Mouse (Mus musculus) spleen, adult 12 weeks (tissue): Measurements from ENCODE around the gene Gabarapl1.

Experiments
- DNase-seq: peaks from one replicate; pipeline ENCODE4 v3.0.0; 2022; ENCODE audit warnings: low spot score

The Gabarapl1 gene

DNA sequence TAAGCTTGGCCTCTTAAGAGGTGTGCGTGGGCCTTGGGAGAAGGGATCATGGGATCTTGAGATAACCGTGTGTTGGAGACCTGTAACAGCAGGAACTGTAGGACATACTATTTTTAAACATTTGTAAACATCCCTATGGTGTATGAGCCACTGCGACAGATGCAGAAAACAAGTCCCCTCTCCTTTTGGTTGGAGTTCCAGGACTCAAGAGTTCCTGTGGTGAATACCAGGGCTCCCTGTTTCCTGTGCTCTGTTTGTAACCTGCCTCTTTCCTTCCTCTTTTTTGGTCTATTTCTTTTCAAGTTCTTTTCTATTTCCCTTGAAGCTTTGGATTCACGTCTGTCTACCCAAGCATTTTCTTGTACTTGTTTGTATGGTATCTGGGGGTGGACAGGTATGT, 2.8 kb downstream of the Gabarapl1 start:
- no peak for DNase-seq

DNA sequence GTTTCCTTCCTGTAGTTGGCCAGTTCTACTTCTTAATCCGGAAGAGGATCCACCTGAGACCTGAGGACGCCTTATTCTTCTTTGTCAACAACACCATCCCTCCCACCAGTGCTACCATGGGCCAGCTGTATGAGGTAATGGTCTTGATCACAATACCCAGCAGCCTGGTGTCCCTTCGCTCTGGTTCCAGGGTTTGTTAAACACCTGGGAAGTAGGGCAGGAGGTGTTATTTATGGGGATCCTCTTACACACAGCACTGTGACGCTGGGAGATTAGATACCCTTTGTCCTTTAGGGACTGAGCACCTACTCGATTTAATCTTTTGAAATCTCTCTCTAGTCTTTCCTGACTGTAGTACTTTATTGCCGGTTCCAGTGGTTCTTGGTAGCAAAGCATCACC, 5.6 kb downstream of the Gabarapl1 start:
- no peak for DNase-seq

DNA sequence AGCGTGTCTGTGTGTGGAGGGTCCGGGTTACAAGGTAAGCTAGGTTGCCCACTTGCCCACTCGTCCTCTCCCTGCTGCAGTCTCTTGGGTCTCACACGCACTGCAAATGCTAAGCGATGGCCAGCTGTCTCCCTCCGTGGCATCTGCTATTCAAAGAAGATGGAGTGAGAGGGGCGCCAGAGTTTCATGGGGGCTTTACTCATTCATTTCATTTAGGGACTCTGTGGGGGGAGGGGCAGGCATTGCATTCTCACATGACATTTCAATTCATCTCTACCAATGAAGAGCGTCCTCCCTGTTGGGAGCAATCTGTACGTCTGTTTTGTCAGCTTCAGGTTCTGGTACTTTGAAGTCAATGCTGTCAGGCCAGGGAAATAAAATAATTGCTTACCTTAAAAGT, 9.0 kb downstream of the Gabarapl1 start:
- no peak for DNase-seq

DNA sequence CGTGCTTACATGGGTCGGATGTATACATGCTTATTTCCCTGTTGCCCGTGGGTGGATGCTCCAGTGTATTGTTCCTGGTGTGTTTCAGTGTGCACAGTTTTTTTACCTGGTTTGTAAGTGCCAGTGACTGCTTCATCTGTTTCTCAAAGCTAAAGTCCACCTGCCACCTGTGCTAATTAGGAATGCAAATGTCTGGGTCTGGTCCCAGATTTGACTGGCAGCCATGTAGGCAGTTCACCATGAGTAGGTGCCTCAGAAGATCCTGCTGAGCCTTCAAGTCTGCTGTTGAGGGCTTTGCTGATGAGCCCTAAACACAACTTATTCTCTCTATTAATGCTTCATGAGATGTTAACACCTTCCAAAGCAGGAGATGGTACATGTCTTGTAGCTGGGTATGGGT, 9.6 kb downstream of the Gabarapl1 start:
- DNase-seq = no peak

DNA sequence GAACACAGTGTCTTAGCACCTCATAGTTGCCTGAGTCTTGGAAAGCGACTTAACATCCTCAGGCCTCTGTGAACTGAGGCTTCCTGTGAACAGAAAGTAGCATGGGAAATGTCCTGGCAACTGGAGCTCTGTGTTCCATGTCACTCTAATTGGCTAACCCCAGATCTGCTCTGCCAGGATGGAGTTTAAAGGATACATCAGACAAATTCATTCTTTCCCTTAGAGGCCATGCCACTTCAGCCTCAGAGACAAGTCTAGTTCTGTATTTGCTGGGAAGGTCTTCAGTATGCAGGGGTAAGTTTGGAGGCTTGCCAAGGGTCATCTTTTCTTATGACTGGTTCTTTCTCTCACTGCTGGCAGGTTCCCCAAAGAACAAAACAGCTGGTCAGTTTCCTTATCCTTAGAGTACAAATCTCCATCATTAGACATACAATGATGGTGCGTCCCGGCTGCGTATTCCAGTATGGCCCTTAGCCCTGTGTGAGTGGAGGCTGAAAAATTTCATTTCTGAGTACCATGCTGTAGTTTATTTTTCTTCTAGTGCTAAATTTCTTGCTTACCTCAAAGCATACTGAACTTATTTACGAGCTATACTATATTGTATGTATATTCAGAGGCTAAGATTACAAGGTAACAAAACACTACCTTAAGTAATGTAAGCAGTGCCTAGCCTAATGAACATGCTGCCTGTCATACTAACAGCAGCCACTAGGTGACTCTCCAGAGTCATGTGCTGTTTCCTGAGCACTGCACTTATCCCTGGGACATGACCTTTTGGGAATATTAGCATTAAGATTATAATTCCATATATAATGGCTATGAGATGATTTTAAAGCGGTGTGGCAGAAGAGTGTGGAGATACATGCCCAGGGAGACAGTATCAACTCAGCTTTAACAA, 11.0 kb downstream of the Gabarapl1 start:
- DNase-seq = no peak

DNA sequence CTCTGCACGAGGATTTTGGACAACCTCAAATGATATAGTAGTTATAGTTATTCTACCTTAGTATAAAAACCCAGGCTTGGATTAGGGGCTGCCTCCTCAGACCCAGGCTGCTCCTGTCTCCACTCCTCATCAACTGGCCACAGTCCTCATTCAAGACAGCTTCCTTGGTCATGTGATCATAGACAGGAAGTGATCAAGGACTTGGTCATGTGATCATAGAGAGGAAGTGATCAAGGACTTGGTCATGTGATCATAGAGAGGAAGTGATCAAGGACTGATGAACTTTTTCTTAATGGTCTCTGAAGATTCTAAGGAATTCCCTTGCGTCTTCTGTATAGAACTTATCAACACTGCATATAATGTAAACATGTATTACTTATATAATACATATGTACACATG, 14.3 kb downstream of the Gabarapl1 start:
- DNase-seq = no peak

DNA sequence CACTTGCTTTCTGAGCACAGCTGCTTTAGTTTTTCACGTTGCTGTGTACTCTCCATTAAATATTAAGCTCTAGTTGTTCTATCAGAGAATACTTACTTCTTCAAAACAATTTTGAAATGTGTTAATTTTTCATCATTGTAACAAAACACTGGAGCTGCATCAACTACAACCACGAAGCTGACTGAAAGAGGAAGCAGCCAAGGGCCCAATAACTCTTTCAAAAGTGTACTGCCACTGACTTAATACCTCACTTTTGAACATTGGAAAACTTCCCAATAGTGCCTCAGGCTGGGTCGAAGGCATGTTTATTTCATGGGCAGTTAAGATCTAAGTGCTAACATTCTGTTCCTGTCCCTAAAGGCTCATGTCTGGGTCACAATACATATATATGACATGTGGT, 15.0 kb downstream of the Gabarapl1 start:
- DNase-seq = no peak

DNA sequence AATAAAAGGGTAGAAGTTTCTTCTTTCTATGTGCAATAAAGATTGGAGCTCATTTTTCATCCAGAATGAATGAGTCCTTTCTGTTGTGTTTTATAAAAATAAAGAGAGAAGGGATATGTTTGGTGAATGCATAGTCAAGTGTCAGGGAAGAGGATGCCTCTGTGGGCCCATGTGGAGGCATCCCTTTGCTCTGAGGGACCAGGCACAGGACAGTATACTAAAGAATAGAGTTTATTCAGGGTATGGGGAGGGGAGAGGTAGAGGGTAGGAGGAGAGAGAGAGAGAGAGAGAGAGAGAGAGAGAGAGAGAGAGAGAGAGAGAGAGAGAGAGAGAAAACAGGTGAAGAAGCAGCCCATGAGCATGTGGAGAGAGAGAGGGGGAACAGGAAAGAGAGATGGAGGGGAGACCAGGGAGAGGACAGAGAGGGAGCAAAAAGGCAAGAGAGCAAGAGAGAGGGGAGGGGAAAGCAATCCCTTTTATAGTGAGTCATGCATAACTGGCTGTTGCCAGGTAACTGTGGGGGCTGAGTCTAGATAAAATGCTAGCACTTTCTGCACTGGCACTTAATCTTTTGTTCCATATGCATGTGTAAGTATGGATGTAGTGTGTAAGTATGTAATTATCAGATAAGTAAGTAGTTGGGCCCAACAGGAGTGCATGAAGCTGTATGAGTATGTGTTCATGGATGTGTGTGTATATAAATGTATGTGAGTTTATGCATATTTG, 24.5 kb downstream of the Gabarapl1 start:
- DNase-seq = no peak

DNA sequence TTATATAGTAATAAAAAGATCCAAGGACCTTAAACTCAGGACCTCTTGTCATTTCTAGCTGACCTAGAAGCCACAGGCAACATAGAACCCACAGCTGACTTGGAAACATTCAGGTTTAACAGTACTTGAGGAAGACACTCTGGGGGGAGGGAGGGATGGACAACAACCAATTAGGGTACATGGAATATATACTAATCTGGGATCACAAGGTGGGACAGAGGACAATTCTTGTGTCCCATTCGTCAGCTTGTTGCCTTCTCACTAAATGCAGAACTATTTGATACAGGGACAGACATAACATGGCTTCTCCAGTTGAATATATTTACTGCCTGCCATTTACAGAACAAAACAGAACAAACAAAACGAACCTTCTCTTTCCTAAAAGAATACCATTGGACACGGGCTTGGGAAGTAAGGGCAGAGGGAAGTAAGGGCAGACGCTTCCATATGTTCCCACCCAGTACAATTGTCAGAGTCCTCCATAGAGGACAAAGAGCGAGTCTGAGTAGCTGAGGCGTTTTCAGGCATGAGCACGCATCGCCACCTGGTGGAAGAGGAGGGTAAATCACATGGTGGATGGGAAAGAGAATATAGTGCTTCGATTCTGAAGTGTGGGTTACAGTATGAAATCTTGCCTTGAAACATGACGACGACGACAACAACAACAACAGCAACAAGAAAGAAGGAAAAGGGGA, 26.1 kb downstream of the Gabarapl1 start:
- DNase-seq = peak; percentile 43

DNA sequence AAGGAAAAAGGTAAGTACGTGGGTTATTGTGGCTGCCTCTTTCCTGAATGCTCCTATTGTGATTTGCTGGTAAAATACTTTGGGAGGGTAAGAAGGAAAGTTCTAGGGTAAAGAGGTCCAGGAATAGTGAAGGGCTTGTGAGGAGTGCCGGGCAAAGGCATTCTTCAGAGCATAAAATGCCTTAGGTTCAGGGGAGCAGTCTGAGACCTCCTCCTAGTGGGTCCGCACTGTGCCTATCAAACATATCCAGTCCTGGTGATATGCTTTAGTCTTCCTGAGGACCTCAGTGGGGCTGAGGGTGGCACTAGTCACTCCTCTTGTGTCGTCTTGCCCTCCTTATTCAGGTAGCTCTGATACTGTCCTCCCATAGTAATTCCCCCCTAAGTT, 26.7 kb downstream of the Gabarapl1 start:
- no peak for DNase-seq

DNA sequence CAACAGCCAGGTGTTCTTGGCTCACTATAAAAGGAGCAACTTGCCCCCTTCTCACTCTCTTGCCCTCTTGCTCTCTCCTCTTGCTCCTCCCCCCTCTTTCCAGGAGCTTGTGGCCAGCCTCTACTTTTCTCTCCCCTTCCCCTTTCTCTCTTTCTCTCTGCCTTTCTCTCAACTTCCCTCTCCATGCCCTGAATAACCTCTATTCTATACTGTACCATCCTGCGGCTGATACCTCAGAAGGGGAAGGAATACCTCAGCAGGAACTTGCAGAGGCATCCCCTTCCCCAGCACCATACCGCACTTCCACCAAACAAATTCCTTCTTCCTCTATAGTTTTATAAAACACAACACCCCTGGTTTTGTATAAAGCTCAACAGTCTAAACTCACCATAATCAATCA, 32.3 kb downstream of the Gabarapl1 start:
- no peak for DNase-seq

DNA sequence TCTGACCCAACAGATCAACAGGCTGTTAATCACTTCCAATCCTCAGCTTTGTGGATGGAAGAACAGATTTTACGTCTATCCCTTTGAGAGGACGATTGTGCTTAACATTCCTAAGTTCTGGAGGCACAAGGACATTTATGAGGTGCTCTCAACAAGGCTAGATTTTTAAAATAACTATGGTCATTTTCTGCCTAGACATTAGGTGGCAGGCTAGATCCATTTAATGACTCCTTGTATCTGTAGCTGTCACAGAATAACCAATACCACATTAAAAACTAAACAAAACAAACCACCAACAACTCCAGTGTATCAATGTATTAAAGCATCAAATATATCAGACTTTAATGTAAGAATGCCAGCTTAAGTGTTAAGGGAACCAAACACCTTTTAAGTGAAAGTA, 42.4 kb downstream of the Gabarapl1 start:
- DNase-seq = no peak

DNA sequence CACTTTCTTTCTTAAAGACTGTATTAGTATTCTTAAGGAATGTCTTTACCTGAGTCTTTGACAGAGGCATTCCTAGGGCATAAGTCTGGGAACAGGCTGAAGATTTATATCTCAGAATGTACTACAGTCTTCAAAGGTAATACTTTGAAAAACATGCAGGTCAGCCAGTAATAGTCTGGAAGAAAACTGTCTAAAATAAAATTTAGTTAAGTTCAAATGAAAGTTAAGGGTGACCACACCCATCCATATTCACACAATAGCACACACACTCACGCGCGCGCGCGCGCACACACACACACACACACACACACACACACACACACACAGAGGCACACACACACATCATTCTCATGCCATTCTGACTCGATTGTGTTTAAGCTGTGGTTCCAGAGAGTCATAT, 44.6 kb downstream of the Gabarapl1 start, which contains the start of gene Klre1:
TSS of gene Klre1 (plus strand) at position 301 of the 400 bp plus-strand sequence.
- DNase-seq = no peak

DNA sequence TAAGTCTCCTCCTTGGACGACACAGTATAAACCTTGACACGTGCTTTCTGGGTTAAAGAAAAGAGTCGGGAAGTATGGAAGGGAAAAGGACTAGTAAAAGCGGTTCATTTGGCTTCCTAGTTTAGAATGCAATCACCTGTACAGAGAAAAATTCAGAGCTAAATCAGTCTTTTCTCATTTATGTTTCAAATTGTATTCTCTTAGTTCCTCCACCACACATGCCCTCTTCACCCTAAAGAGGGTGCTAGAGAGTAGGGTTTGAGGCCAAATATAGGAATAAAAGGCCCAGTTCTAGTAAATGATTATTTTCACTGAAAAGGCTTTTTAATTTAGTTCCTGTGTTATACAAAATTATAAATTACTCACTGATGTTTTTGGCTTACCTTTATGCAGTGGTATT, 48.3 kb downstream of the Gabarapl1 start:
- no peak for DNase-seq

DNA sequence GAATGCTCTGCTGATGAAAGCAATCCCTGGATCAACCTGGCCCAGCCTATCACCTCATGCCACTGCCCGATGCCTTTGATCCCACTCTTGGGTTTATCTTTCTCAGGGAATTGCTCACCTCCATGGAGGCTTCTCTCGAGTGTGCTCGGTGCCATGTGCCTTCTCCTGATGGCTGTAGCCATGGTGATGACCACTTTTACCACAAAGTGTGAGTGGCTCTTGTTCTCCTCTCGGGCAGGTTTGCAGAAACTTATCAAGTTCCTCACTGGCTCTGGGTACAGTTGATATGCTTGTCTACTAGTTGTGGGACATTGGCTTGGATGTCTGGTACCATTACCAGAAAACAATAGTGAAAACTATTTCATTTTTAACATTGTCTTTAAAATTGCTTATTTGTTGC, 48.9 kb downstream of the Gabarapl1 start:
- DNase-seq = no peak

DNA sequence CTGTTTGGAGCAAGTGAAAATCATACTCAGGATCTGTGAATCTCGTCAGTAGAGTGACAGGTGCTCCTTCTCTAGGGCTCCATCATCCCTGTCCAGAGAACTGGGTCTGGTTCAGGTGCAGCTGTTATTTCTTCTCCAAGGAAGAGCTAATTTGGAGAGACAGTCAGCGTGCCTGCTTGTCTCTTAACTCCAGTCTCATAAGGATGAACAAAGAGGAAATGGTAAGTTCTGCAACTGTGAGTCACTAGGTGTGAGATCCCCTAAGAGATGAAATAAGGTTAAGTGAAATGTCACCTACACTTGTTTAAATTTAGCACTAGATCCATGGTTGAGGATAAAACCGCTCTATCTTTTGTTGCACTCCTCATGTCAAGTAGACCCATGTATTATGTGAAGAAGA, 50.1 kb downstream of the Gabarapl1 start:
- no peak for DNase-seq

DNA sequence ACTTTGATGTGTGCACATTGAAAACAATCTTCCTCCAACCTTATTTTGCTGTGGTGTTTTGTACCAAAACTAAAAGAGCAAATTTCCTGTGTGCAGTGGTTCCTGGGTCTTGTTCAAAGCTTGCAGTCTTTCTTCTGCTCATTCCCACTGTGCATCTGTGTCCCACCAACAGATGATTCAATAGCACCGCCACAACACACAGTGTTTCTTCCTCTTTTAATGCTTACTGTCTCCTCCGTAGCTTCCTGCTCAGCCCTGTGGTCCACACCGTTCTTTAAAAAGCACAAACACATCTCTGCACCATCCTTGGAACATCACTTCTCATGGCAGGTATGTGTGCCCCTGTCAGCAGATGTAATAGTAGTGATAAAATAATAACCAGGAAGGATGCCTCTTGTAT, 58.5 kb downstream of the Gabarapl1 start, which contains the start of gene Klrd1:
TSS of gene Klrd1 (plus strand) at position 275 of the 400 bp plus-strand sequence.
- DNase-seq = no peak
